Mouse (Mus musculus) kidney, embryonic 14.5 days (tissue): ENCODE measurements at regions not wholly inside any gene's neighbourhood (a gene's known extent, or its start where the extent isn't known, plus 50 kb on each side); places are given as distances from the start of the nearest gene placed in this dataset.
A peak's percentile ranks its signal among the peaks of the same experiment; 100 is the strongest.

Source experiments
- ATAC-seq: fragments of 200-750 bp; cut with Nextera tagmentation; 2 replicates; pipeline ENCODE4 v1.8.0; 2017; ENCODE audit warnings: moderate number of reproducible peaks, mild to moderate bottlenecking, moderate TSS enrichment, moderate library complexity; ENCODE audit not compliant: low FRiP score, low TSS enrichment
- H3K27ac ChIP-seq: fragments of 300-500 bp; sonication (generic); 2 replicates; pipeline ENCODE4 v1.5.1; 2014; ENCODE audit warnings: low read depth, mild to moderate bottlenecking, low read length, moderate library complexity, mixed read lengths
- H3K27me3 ChIP-seq: fragments of 300-500 bp; sonication (generic); 2 replicates; pipeline ENCODE4 v1.6.1; 2014; ENCODE audit warnings: mild to moderate bottlenecking, low read length; ENCODE audit not compliant: control insufficient read depth, insufficient read depth
- H3K36me3 ChIP-seq: fragments of 300-500 bp; sonication (generic); 2 replicates; pipeline ENCODE4 v1.6.1; 2014; ENCODE audit warnings: low read length, mixed read lengths; ENCODE audit not compliant: control insufficient read depth, insufficient read depth
- H3K4me1 ChIP-seq: fragments of 300-500 bp; sonication (generic); 2 replicates; pipeline ENCODE4 v1.6.1; 2014; ENCODE audit warnings: low read length, mixed read lengths; ENCODE audit not compliant: control insufficient read depth, insufficient read depth
- H3K4me2 ChIP-seq: fragments of 300-500 bp; sonication (generic); replicated peaks from 2 replicates; pipeline ENCODE4 v1.6.1; 2014; ENCODE audit warnings: low read depth, mild to moderate bottlenecking, low read length
- H3K4me3 ChIP-seq: fragments of 300-500 bp; sonication (generic); 2 replicates; pipeline ENCODE4 v1.5.1; 2014; ENCODE audit warnings: mild to moderate bottlenecking, low read length
- H3K9ac ChIP-seq: fragments of 300-500 bp; sonication (generic); 2 replicates; pipeline ENCODE4 v1.6.1; 2014; ENCODE audit warnings: low read depth, mild to moderate bottlenecking, low read length, moderate library complexity
- H3K9me3 ChIP-seq: fragments of 300-500 bp; sonication (generic); 2 replicates; pipeline ENCODE4 v1.6.1; 2016; ENCODE audit warnings: low read length; ENCODE audit not compliant: control insufficient read depth
- WGBS: fragments of 180-500 bp; shearing (Covaris S2); extraction: QIAGEN DNeasy Blood & Tissue Kit; methylation state at CpG from one replicate; pipeline ENCODE4 v1.1.7; 2014; 5-methylcytosine and 5-hydroxymethylcytosine counted together

DNA sequence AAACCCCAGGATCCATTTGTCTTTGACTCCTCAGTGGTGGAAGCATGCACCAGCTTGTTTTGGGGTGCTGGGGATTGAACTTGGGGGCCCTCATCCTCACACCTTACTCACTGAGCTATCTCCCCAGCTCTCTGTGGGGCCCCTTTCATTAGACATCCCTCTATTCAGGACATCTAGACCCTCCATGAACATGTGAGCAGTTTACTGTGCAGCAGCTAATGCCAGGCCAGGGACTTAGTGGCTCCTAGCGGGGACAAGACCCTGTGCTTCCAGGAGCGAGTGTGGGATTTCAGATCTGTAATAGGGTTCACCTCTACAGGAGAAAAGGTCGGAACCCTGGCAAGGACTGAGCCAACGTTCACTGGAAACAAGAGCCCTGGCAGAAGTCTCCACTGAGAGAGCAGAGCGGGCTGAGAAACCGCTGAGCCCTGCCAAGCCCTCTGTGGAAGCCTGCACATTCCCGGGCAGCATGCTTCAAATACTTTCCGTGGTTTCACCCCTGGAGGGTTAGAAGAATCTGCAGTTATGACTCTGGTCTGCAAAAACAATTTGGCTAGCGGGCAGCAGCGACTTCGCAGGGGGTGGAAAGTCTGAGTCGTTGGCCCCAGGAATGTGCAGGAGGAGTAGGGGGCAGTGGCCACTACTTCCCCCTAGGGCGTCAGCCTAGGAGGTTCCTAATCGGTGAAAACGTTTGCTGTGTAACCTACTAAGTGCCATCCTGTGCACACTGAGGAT lies 125.6 kb downstream of the Smad6 start:
- Histone ChIP-seq H3K27me3 (no peaks in the 10 kb centered on the region), H3K9ac (no peak overlapping the region), H3K4me1 (peaks cover 9% of the 10 kb centered on the region; the same call in 1 of the 2 replicates), H3K4me2 (no peak overlapping the region), H3K4me3 (no peak overlapping the region), H3K27ac (no peak overlapping the region), H3K36me3 (no peaks in the 10 kb centered on the region), H3K9me3 (no peaks in the 10 kb centered on the region; the same call in 1 of the 2 replicates)
- 0 out of 2 replicates have a peak, but pooled peaks have one; percentile 46 for ATAC-seq
- 28% methylated on average over 15 of the region's 15 CpGs for WGBS

DNA sequence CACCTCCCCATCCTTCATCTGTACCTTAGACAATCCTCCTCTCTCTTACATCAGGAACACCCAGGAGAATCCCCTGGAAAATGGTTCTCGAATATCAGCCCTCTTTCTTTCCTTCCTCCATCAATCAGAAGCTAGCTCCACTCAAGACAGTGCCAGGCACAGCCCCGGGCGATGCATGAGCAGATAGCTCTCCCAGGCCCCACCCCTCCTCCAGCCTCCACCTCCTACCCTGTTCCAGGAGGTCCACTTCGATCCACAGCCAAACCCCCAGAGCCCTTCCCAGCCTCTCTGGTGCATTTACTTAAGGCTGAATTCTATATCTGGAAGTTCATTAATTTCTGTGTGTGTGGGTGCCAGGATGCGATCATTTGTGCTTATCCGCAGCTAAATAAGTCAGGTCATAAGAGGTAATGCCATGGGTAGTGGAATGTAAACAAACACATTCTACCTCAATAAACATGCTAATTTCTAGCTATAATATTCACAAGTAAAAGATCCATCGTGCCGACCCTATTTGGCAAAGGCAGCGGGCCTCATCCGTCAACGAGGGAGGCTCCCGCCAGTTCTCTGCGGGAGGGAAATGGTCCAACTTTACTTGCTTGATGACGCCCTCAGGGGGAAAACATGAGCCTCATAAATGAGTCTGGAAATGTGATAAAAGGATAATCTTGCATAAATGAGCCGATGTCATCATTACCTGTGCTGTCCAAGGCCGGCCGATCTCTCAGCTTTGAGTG lies 129.5 kb downstream of the Smad6 start:
- Histone ChIP-seq H3K4me1 (peaks cover 9% of the 10 kb centered on the region; the same call in 1 of the 2 replicates), H3K36me3 (no peaks in the 10 kb centered on the region), H3K4me3 (no peak overlapping the region), H3K9me3 (no peaks in the 10 kb centered on the region), H3K9ac (no peak overlapping the region), H3K27me3 (no peaks in the 10 kb centered on the region), H3K4me2 (no peak overlapping the region), H3K27ac (no peak overlapping the region)
- no peak for ATAC-seq
- 71% methylated on average over 17 of the region's 17 CpGs for WGBS

DNA sequence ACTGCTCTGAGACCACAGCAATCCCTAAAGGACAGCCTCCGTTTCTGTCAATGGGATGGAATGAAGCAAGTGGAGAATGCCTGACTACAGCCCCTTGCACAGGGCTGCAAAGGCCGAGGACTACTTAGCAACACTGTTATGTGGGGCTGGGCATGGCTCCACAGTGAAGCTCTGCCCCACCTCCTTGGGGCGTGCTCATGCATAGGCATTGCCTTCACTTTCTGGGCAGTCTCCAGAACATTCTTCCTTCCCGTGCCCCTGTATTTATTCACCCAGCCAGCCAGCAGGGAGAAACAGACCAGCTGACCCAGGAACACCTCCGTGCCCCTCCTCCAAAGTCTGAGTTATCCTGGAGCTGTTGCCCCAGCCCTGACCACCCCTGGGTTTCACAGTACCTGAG lies 131.1 kb downstream of the Smad6 start:
- H3K36me3 ChIP-seq = no peaks in the 10 kb centered on the region
- no peak for ATAC-seq
- H3K9me3 ChIP-seq = no peaks in the 10 kb centered on the region
- H3K9ac ChIP-seq = no peak overlapping the region
- 60% methylated on average over 5 of the region's 5 CpGs for WGBS
- H3K27ac ChIP-seq = no peak overlapping the region
- H3K4me2 ChIP-seq = no peak overlapping the region
- H3K4me1 ChIP-seq = no peaks in the 10 kb centered on the region
- H3K4me3 ChIP-seq = no peak overlapping the region
- H3K27me3 ChIP-seq = no peaks in the 10 kb centered on the region

DNA sequence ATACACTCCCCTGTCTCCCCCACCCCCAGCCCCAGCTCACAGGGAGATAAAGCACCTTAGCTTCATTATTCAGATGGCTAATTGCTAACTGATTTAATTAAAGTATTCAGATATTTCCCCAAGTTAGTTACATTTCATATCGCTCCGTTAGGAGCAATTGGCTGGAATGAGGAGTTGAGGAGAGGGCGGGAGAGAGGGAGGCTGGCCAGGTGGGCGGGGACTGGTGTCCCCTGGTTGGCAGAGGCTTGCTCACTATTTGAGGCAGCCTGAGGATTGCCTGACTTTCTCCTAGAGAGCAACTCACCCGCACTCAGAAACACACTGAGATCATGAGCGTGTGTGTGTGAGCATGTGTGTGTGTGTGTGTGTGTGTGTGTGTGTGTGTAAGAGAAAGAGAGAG lies 131.8 kb upstream of the Smad3 start:
- no peaks in the 10 kb centered on the region for H3K27me3 ChIP-seq
- H3K36me3 ChIP-seq = no peaks in the 10 kb centered on the region
- H3K27ac ChIP-seq = no peak overlapping the region
- H3K9ac ChIP-seq = no peak overlapping the region
- H3K4me1 ChIP-seq = no peaks in the 10 kb centered on the region
- H3K9me3 ChIP-seq = no peaks in the 10 kb centered on the region
- ATAC-seq = no peak
- WGBS = 73% methylated on average over 6 of the region's 6 CpGs
- H3K4me3 ChIP-seq = no peak overlapping the region
- H3K4me2 ChIP-seq = no peak overlapping the region

- no peak for ATAC-seq
- Histone ChIP-seq H3K9ac (no peak overlapping the region), H3K4me1 (no peaks in the 10 kb centered on the region), H3K27ac (no peak overlapping the region), H3K4me3 (no peak overlapping the region), H3K36me3 (no peaks in the 10 kb centered on the region), H3K9me3 (no peaks in the 10 kb centered on the region), H3K4me2 (no peak overlapping the region), H3K27me3 (no peaks in the 10 kb centered on the region)
- 85% methylated on average over 2 of the region's 2 CpGs for WGBS
Observed at GRCm38 (mm10) chr9:63884971-63885370, 127.2 kb upstream of the Smad3 start.

DNA sequence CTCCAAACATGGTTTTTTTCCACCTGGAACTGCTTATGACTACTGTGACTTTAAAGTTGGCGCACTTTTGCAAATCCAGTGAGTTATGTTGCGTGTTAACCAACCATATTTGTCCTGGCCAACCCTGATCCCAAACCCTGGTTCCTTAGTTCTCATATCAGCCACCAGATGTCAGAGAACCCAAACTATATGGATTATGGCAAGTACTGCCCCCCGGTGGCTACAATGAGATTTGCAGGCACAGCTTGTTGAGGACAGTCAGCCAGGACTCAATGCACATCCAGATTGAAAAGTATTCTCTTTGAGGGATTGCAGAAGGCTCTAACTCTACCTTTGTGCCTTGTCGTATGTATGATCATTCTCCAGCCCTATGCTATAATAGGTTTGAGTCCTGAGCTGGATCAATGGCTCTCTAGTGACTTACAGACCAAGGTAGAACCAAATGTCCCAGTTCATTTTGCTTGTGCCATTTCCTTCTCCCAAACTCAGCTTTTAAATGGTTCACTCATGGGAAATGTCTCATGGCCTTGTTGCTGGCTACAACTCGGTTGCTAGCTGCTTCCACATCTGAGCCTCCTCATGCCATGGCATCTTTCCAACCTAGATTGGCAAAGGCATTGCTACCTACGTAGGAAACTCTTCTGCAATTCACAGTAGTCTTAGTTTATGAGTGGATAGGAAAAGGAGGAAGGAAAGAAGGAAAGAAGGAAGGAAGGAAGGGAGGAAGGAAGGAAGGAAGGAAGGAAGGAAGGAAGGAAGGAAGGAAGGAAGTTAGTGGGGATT lies 126.1 kb upstream of the Smad3 start:
- Histone ChIP-seq H3K27ac (no peak overlapping the region), H3K4me1 (no peaks in the 10 kb centered on the region), H3K4me2 (no peak overlapping the region), H3K36me3 (no peaks in the 10 kb centered on the region), H3K9ac (no peak overlapping the region), H3K4me3 (no peak overlapping the region), H3K9me3 (no peaks in the 10 kb centered on the region), H3K27me3 (no peaks in the 10 kb centered on the region)
- ATAC-seq = no peak
- 74% methylated on average over 6 of the region's 6 CpGs for WGBS

DNA sequence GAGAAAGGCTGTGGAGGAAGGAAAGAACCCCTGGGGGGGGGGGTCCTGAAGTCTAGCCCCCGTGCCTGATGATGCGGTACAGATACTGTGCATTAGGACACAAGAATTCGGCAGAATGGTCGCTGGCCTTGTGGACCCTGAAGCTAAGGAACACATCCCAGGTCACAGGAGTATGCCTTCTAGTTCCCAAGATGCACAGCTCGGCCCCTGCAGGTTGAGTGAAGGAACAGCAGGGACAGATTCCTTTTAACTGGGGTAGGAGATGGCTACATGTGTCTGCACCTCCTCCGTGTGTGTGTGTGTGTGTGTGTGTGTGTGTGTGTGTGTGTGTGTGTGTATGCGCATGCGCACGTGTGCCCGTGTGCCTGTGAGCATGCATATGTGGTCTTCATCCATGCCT lies 123.9 kb upstream of the Smad3 start:
- Histone ChIP-seq H3K4me1 (peaks cover 9% of the 10 kb centered on the region; the same call in 1 of the 2 replicates), H3K27me3 (no peaks in the 10 kb centered on the region), H3K9me3 (no peaks in the 10 kb centered on the region), H3K4me2 (no peak overlapping the region), H3K9ac (no peak overlapping the region), H3K36me3 (no peaks in the 10 kb centered on the region), H3K4me3 (no peak overlapping the region), H3K27ac (no peak overlapping the region)
- ATAC-seq = no peak
- 81% methylated on average over 10 of the region's 10 CpGs for WGBS

DNA sequence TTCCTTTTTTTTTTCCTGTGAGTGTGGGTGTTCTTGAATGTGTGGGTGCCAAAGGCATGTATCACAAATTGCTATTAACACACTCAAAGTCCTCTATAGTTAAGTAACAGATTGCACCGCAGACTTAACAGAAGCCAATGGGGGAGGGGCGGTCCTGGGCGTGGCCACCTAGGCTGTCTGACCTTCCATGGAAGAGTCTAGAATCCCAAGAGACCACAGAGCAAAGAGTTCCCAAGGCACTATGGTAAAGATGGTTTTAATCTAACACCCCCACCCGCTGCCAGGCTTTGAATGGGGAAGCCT lies 123.4 kb upstream of the Smad3 start:
- Histone ChIP-seq H3K36me3 (no peaks in the 10 kb centered on the region), H3K4me2 (no peak overlapping the region; the same call in 1 of the 2 replicates), H3K9ac (no peak overlapping the region), H3K27me3 (no peaks in the 10 kb centered on the region), H3K27ac (no peak overlapping the region), H3K4me3 (no peak overlapping the region), H3K9me3 (no peaks in the 10 kb centered on the region), H3K4me1 (peaks cover 12% of the 10 kb centered on the region; the same call in 1 of the 2 replicates)
- 73% methylated on average over 4 of the region's 4 CpGs for WGBS
- no peak for ATAC-seq
